Mouse (Mus musculus): ENCODE data around the gene Gm17416.

DNA sequence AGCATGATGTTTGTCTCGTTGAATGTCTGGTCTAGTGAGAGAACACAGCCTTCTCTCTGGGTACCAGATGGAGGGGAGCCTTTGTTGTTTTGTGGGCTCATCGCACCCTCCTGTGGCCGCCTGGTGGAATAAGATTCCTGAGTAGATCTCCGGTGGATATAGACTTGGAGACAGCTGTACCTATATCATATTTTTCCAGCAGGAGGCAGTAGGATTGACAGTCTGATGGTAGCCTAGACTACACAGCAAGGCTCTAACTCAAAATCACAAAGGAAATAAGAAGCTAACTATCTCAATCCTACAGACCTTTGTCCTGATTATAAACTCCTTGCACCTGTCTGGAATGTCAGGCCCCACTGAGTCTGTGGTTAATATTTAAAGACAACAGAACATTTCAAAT lies 24.4 kb upstream of the Gm17416 start:
- TF ChIP-seq CTCF (IDR thresholded peaks at IDR 0.05; ENCODE audit: insufficient read depth, low read depth, low read length), result 0 out of 2 replicates have a peak, but pooled peaks have one; percentile 11
- TF ChIP-seq POLR2A (IDR thresholded peaks at IDR 0.05; ENCODE audit: insufficient read depth, low read depth, low read length), result no peak
